9 mouse cellular contexts compared by ENCODE assay signal in genomic region chr11:118459536-118459935, GRCm38 (mm10). TPM values are rescaled to one million over a fixed set of nuclear protein-coding genes. Genes with fewer than 3 reads are reported as not detected.
DNase-seq lines count a peak whose midpoint lies in the region; ATAC-seq lines count a peak whose summit lies in the region.
"Had no signal": no experiment of that assay in that cellular context is flagged by ENCODE, and none has a peak within 500 bp of the region (broad histone marks: within the 10 kb centered on the region; RNA-seq: fewer than 3 reads in every experiment).

No protein-coding gene starts in this region.

- peak; percentile 13; the same call in 1 of the 2 replicates for ATAC-seq in kidney, embryonic 14.5 days (ENCODE audit: low FRiP score, low TSS enrichment)
- no peak; the same call in 1 of the 2 replicates for ATAC-seq in heart, embryonic 15.5 days (replicated peaks; ENCODE audit: insufficient number of reproducible peaks, insufficient read depth, low FRiP score, low read depth)
- ATAC-seq in megakaryocyte, adult 5-6 weeks (ENCODE audit: poor library complexity, severe bottlenecking): peak; percentile 47
- no peak for ATAC-seq in midbrain, embryonic 11.5 days (ENCODE audit: low FRiP score)
- no peak for ATAC-seq in forebrain, embryonic 12.5 days (ENCODE audit: low FRiP score)

- no peak overlapping the region for H3K4me3 ChIP-seq in kidney, embryonic 14.5 days (ENCODE audit: low read length)
- peak overlapping the region; percentile 14; the same call in 1 of the 2 replicates for H3K4me3 ChIP-seq in brown adipose tissue, adult 24 weeks (ENCODE audit: insufficient read depth, low read depth, low read length)
- H3K4me3 ChIP-seq in heart, embryonic 15.5 days: no peak overlapping the region
- no peak overlapping the region for H3K4me3 ChIP-seq in midbrain, embryonic 11.5 days (ENCODE audit: low read depth, low read length)
- no peak overlapping the region for H3K4me3 ChIP-seq in forebrain, embryonic 12.5 days (replicated peaks)

- H3K36me3 ChIP-seq in kidney, embryonic 14.5 days (ENCODE audit: control insufficient read depth, insufficient read depth, low read length): no peaks in the 10 kb centered on the region
- H3K36me3 ChIP-seq in heart, embryonic 15.5 days: no peaks in the 10 kb centered on the region
- no peaks in the 10 kb centered on the region for H3K36me3 ChIP-seq in midbrain, embryonic 11.5 days (ENCODE audit: control insufficient read depth, insufficient read depth, low read length)
- H3K36me3 ChIP-seq in forebrain, embryonic 12.5 days (replicated peaks): no peaks in the 10 kb centered on the region

- H3K27ac ChIP-seq in kidney, embryonic 14.5 days (ENCODE audit: low read depth, low read length): no peak overlapping the region
- H3K27ac ChIP-seq in brown adipose tissue, adult 24 weeks (replicated peaks; ENCODE audit: low read depth, low read length): peak overlapping the region; percentile 93
- peak overlapping the region; percentile 43; the same call in 1 of the 2 replicates for H3K27ac ChIP-seq in heart, embryonic 15.5 days
- no peak overlapping the region for H3K27ac ChIP-seq in midbrain, embryonic 11.5 days (ENCODE audit: low read depth, low read length)
- no peak overlapping the region for H3K27ac ChIP-seq in forebrain, embryonic 12.5 days

- H3K9ac ChIP-seq in kidney, embryonic 14.5 days (ENCODE audit: low read depth, low read length): no peak overlapping the region
- no peak overlapping the region for H3K9ac ChIP-seq in heart, embryonic 15.5 days
- no peak overlapping the region for H3K9ac ChIP-seq in midbrain, embryonic 11.5 days (ENCODE audit: low read length)
- no peak overlapping the region for H3K9ac ChIP-seq in forebrain, embryonic 12.5 days

- H3K27me3 ChIP-seq in kidney, embryonic 14.5 days (ENCODE audit: control insufficient read depth, insufficient read depth, low read length): no peaks in the 10 kb centered on the region
- H3K27me3 ChIP-seq in heart, embryonic 15.5 days: no peaks in the 10 kb centered on the region
- H3K27me3 ChIP-seq in midbrain, embryonic 11.5 days (ENCODE audit: control insufficient read depth, insufficient read depth, low read length): no peaks in the 10 kb centered on the region
- H3K27me3 ChIP-seq in forebrain, embryonic 12.5 days: 0 out of 2 replicates have a peak, but pooled peaks cover 3% of the 10 kb centered on the region

- no peak overlapping the region for H3K4me2 ChIP-seq in kidney, embryonic 14.5 days (replicated peaks; ENCODE audit: low read depth, low read length)
- H3K4me2 ChIP-seq in heart, embryonic 15.5 days: peak overlapping the region; percentile 3; the same call in 1 of the 2 replicates
- no peak overlapping the region for H3K4me2 ChIP-seq in midbrain, embryonic 11.5 days
- H3K4me2 ChIP-seq in forebrain, embryonic 12.5 days: no peak overlapping the region

- peaks cover 6% of the 10 kb centered on the region; the same call in 1 of the 2 replicates for H3K4me1 ChIP-seq in kidney, embryonic 14.5 days (ENCODE audit: control insufficient read depth, insufficient read depth, low read length)
- peaks cover 21% of the 10 kb centered on the region for H3K4me1 ChIP-seq in brown adipose tissue, adult 24 weeks (ENCODE audit: control insufficient read depth, insufficient read depth, insufficient read length, low read length)
- peaks cover 7% of the 10 kb centered on the region; the same call in 1 of the 2 replicates for H3K4me1 ChIP-seq in heart, embryonic 15.5 days (replicated peaks)
- no peaks in the 10 kb centered on the region for H3K4me1 ChIP-seq in midbrain, embryonic 11.5 days (ENCODE audit: control insufficient read depth, insufficient read depth, low read length)
- no peaks in the 10 kb centered on the region for H3K4me1 ChIP-seq in forebrain, embryonic 12.5 days

- H3K9me3 ChIP-seq in kidney, embryonic 14.5 days (ENCODE audit: control insufficient read depth, low read length): no peaks in the 10 kb centered on the region; the same call in 1 of the 2 replicates
- H3K9me3 ChIP-seq in heart, embryonic 15.5 days (replicated peaks): no peaks in the 10 kb centered on the region
- H3K9me3 ChIP-seq in midbrain, embryonic 11.5 days (ENCODE audit: control insufficient read depth, low read length): no peaks in the 10 kb centered on the region
- H3K9me3 ChIP-seq in forebrain, embryonic 12.5 days: 0 out of 2 replicates have a peak, but pooled peaks cover 3% of the 10 kb centered on the region

- 60% methylated on average over 4 of the region's 4 CpGs for WGBS in kidney, embryonic 14.5 days
- WGBS in heart, embryonic 15.5 days: 60% methylated on average over 4 of the region's 4 CpGs
- WGBS in midbrain, embryonic 11.5 days: 79% methylated on average over 4 of the region's 4 CpGs
- WGBS in forebrain, embryonic 12.5 days: 81% methylated on average over 4 of the region's 4 CpGs

- DNase-seq in kidney, postnatal 10 days: no peak
- no peak for DNase-seq in midbrain, embryonic 11.5 days (ENCODE audit: low spot score, missing footprints)
- DNase-seq in ovary, postnatal 36 days (ENCODE audit: low spot score): no peak
- DNase-seq: cerebellum, postnatal 10 days had no signal

RNA-seq across cellular contexts. Expression of gene Engase, which starts 17.1 kb away (rescaled TPM):
- polyA plus RNA-seq in kidney, embryonic 14.5 days (2014; fragmentation: Nextera tagmentation; extraction: Ambion mirVana): 3.9 and 9.7 TPM in 2 replicates
- 4.1 and 8.7 TPM in 2 replicates for polyA plus RNA-seq in brown adipose tissue, adult 24 weeks (2012; ENCODE audit: insufficient read depth, insufficient read length, missing spikeins)
- 4.1 and 5.0 TPM in 2 replicates for polyA plus RNA-seq in heart, embryonic 15.5 days (2015; fragmentation: Nextera tagmentation; extraction: Ambion mirVana)
- total RNA-seq in megakaryocyte, adult 5-6 weeks (2015): 1.3 TPM in 2 replicates
- total RNA-seq in megakaryocyte, adult 5-6 weeks (2017): 3.7 and 5.5 TPM in 2 replicates
- polyA plus RNA-seq in midbrain, embryonic 11.5 days (2014; fragmentation: Nextera tagmentation; extraction: Ambion mirVana): 4.4 and 6.4 TPM in 2 replicates
- 6.2 and 9.0 TPM in 2 replicates for polyA plus RNA-seq in forebrain, embryonic 12.5 days (2016; fragmentation: Nextera tagmentation; extraction: Ambion mirVana)

RNA-seq across cellular contexts. Expression of gene C1qtnf1, which starts 31.5 kb away (rescaled TPM):
- 2.8 and 4.0 TPM in 2 replicates for polyA plus RNA-seq in kidney, embryonic 14.5 days (2014; fragmentation: Nextera tagmentation; extraction: Ambion mirVana)
- polyA plus RNA-seq in brown adipose tissue, adult 24 weeks (2012; ENCODE audit: insufficient read depth, insufficient read length, missing spikeins): 9.1 and 14.7 TPM in 2 replicates
- polyA plus RNA-seq in heart, embryonic 15.5 days (2015; fragmentation: Nextera tagmentation; extraction: Ambion mirVana): 7.9 and 10.1 TPM in 2 replicates
- total RNA-seq in megakaryocyte, adult 5-6 weeks (2015): not detected in 2 replicates
- not detected in 2 replicates for total RNA-seq in megakaryocyte, adult 5-6 weeks (2017)
- 1.7 and 2.6 TPM in 2 replicates for polyA plus RNA-seq in midbrain, embryonic 11.5 days (2014; fragmentation: Nextera tagmentation; extraction: Ambion mirVana)
- 1.8 and 2.9 TPM in 2 replicates for polyA plus RNA-seq in forebrain, embryonic 12.5 days (2016; fragmentation: Nextera tagmentation; extraction: Ambion mirVana)

RNA-seq across cellular contexts. Expression of gene Cant1, which starts 40.6 kb away (rescaled TPM):
- polyA plus RNA-seq in kidney, embryonic 14.5 days (2014; fragmentation: Nextera tagmentation; extraction: Ambion mirVana): 19.0 and 24.1 TPM in 2 replicates
- 11.4 and 12.1 TPM in 2 replicates for polyA plus RNA-seq in brown adipose tissue, adult 24 weeks (2012; ENCODE audit: insufficient read depth, insufficient read length, missing spikeins)
- polyA plus RNA-seq in heart, embryonic 15.5 days (2015; fragmentation: Nextera tagmentation; extraction: Ambion mirVana): 17.2 and 24.3 TPM in 2 replicates
- total RNA-seq in megakaryocyte, adult 5-6 weeks (2015): 18.9 and 19.2 TPM in 2 replicates
- total RNA-seq in megakaryocyte, adult 5-6 weeks (2017): 16.9 and 19.0 TPM in 2 replicates
- polyA plus RNA-seq in midbrain, embryonic 11.5 days (2014; fragmentation: Nextera tagmentation; extraction: Ambion mirVana): 19.4 and 21.7 TPM in 2 replicates
- polyA plus RNA-seq in forebrain, embryonic 12.5 days (2016; fragmentation: Nextera tagmentation; extraction: Ambion mirVana): 25.4 and 27.0 TPM in 2 replicates

RNA-seq across cellular contexts. Expression of gene Lgals3bp, which starts 57.6 kb away (rescaled TPM):
- polyA plus RNA-seq in kidney, embryonic 14.5 days (2014; fragmentation: Nextera tagmentation; extraction: Ambion mirVana): 11.8 and 13.0 TPM in 2 replicates
- polyA plus RNA-seq in brown adipose tissue, adult 24 weeks (2012; ENCODE audit: insufficient read depth, insufficient read length, missing spikeins): 86.8 and 88.8 TPM in 2 replicates
- polyA plus RNA-seq in heart, embryonic 15.5 days (2015; fragmentation: Nextera tagmentation; extraction: Ambion mirVana): 9.6 and 20.7 TPM in 2 replicates
- total RNA-seq in megakaryocyte, adult 5-6 weeks (2015): 63.8 and 78.5 TPM in 2 replicates
- 42.1 and 48.1 TPM in 2 replicates for total RNA-seq in megakaryocyte, adult 5-6 weeks (2017)
- polyA plus RNA-seq in midbrain, embryonic 11.5 days (2014; fragmentation: Nextera tagmentation; extraction: Ambion mirVana): 1.7 and 1.8 TPM in 2 replicates
- polyA plus RNA-seq in forebrain, embryonic 12.5 days (2016; fragmentation: Nextera tagmentation; extraction: Ambion mirVana): 1.2 TPM in 2 replicates

Comparison
In these comparisons a context has a peak if more than half of its experiments do, and no peak if none do; other contexts are left out.
1. ATAC-seq: peak in kidney, embryonic 14.5 days (single experiment) and megakaryocyte, adult 5-6 weeks (single experiment); none in heart, embryonic 15.5 days (single experiment), midbrain, embryonic 11.5 days (single experiment) and forebrain, embryonic 12.5 days (single experiment).
2. H3K27ac ChIP-seq: peak in brown adipose tissue, adult 24 weeks (single experiment) and heart, embryonic 15.5 days (single experiment); none in kidney, embryonic 14.5 days (single experiment), midbrain, embryonic 11.5 days (single experiment) and forebrain, embryonic 12.5 days (single experiment).